Mouse (Mus musculus) heart, embryonic 10.5 days (tissue): ENCODE data around the gene Ccdc85c. TPM values are rescaled to one million over a fixed set of nuclear protein-coding genes. Genes with fewer than 3 reads are reported as not detected.

Experiments used
- DNase-seq: peaks from one replicate; pipeline ENCODE4 v3.0.0-alpha.2; 2017; ENCODE audit warnings: low spot score
- H3K27ac ChIP-seq: fragments of 300-500 bp; sonication (generic); 2 replicates; pipeline ENCODE4 v1.5.1; 2016; ENCODE audit warnings: mild to moderate bottlenecking
- H3K27me3 ChIP-seq: fragments of 300-500 bp; sonication (generic); 2 replicates; pipeline ENCODE4 v1.6.1; 2016; ENCODE audit warnings: mild to moderate bottlenecking; ENCODE audit not compliant: poor library complexity, insufficient read depth, severe bottlenecking
- H3K36me3 ChIP-seq: fragments of 300-500 bp; sonication (generic); 2 replicates; pipeline ENCODE4 v1.6.1; 2016; ENCODE audit warnings: mild to moderate bottlenecking, moderate library complexity
- H3K4me1 ChIP-seq: fragments of 300-500 bp; sonication (generic); 2 replicates; pipeline ENCODE4 v1.6.1; 2016; ENCODE audit warnings: mild to moderate bottlenecking
- H3K4me3 ChIP-seq: fragments of 300-500 bp; sonication (generic); 2 replicates; pipeline ENCODE4 v1.5.1; 2016; ENCODE audit warnings: mild to moderate bottlenecking, moderate library complexity
- H3K9me3 ChIP-seq: fragments of 300-500 bp; sonication (generic); 2 replicates; pipeline ENCODE4 v1.6.1; 2016; ENCODE audit warnings: mild to moderate bottlenecking, moderate library complexity
- WGBS: fragments of 180-500 bp; shearing (Covaris S2); methylation state at CpG from one replicate; pipeline ENCODE4 v1.1.7; 2016; 5-methylcytosine and 5-hydroxymethylcytosine counted together
- polyA plus RNA-seq: library from polyadenylated mRNA; unstranded; fragments of >200 nt; fragmentation: Nextera tagmentation; extraction: Ambion mirVana; gene quantifications from 2 replicates; pipeline ENCODE4 v1.2.1, GENCODE M21; 2016

The Ccdc85c gene
- polyA plus RNA-seq, 1 experiment from 2014 or later = 5.7 TPM

DNA sequence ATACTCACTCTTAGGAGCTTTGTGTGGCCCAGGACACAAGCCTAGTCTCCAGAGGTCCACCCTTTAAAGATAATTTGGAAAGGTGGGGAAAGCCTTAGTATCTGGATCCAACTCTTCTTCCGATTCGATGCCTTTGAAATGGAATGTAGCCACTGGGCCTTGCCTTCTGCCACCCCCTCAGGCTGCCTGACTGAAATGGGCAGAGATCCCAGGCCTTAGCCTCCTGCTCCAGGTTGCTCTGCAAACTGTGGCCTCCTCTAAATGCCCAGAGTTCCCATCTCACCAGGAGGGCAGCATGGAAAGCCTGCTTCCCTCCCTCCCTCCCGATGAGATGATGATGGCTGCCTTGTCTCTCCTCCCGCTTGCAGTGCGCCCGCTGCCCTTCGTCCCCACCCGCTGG is 11.8 kb upstream of the Ccdc85c start:
- 90% methylated on average over 8 of the region's 8 CpGs for WGBS
- H3K4me3 ChIP-seq = no peak overlapping the region
- no peak for DNase-seq
- H3K27me3 ChIP-seq = 0 out of 2 replicates have a peak, but pooled peaks cover 10% of the 10 kb centered on the region
- H3K4me1 ChIP-seq = peaks cover 22% of the 10 kb centered on the region
- H3K9me3 ChIP-seq = no peaks in the 10 kb centered on the region
- no peak overlapping the region for H3K27ac ChIP-seq
- H3K36me3 ChIP-seq = no peaks in the 10 kb centered on the region

DNA sequence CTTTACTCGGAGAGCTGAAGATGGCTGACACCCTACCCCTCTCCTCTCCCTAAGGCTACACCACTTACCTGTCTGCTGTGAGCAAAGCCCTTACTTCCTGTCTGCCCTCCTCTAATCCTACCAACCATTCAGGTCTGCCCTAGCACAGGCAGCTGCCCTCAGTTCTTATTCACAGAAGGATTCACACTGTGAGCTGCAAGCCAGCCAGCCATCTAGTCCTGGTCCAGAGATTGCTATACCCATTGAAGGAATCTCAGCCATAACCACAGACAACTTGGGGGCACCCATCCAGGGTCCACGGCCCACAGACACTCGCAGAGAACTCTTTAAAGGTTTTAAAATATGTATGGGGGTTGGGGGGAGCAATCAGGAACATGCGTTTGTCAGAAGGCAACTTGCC is 11.2 kb upstream of the Ccdc85c start:
- Histone ChIP-seq H3K27ac (no peak overlapping the region), H3K4me3 (no peak overlapping the region), H3K9me3 (no peaks in the 10 kb centered on the region), H3K4me1 (peaks cover 21% of the 10 kb centered on the region), H3K27me3 (0 out of 2 replicates have a peak, but pooled peaks cover 5% of the 10 kb centered on the region), H3K36me3 (no peaks in the 10 kb centered on the region)
- no peak for DNase-seq
- 82% methylated on average over 4 of the region's 4 CpGs for WGBS

DNA sequence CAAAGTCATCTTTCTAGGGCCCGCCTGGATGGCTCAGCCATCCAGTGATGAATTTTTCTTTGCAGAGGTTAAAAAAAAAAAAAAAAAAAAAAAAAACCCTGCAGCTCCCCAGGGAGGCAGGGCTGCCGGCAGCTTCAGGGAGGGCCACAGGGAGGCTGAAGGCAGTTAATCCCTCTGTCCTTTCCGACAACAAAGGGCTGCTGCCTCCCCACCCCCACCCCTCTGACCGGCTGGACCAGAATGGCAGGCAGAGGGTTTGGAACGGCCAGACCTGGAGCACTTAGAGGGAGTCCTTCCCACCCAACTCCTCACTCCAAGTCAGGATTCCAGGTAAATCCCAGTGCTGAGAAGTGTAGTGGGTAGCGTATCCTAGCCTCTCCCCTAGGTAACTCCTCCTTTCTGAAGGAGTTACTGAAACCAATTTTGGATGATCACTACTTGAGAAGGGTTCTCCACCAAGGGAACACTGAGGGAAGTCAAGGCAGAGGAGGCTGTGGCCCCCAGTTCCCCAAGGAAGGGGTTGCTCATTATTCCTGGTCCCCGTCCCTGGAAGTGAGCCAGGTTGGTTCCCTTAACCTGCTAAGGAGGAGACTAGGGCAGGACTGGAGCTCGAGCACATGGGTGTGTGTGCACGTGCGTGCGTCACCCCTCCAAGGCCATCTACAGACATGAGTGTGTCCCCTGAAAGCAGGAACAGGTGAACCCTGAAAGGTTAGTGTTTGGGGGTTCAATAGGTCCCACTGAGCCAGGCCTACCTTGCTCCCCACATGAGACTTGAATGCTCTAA is 10.2 kb upstream of the Ccdc85c start:
- H3K27ac ChIP-seq = peak overlapping the region; percentile 77
- H3K4me1 ChIP-seq = peaks cover 21% of the 10 kb centered on the region
- 32% methylated on average over 11 of the region's 11 CpGs for WGBS
- peak overlapping the region; percentile 29; the same call in 1 of the 2 replicates for H3K4me3 ChIP-seq
- H3K9me3 ChIP-seq = no peaks in the 10 kb centered on the region
- DNase-seq = peak; percentile 73
- 0 out of 2 replicates have a peak, but pooled peaks cover 5% of the 10 kb centered on the region for H3K27me3 ChIP-seq
- no peaks in the 10 kb centered on the region for H3K36me3 ChIP-seq

DNA sequence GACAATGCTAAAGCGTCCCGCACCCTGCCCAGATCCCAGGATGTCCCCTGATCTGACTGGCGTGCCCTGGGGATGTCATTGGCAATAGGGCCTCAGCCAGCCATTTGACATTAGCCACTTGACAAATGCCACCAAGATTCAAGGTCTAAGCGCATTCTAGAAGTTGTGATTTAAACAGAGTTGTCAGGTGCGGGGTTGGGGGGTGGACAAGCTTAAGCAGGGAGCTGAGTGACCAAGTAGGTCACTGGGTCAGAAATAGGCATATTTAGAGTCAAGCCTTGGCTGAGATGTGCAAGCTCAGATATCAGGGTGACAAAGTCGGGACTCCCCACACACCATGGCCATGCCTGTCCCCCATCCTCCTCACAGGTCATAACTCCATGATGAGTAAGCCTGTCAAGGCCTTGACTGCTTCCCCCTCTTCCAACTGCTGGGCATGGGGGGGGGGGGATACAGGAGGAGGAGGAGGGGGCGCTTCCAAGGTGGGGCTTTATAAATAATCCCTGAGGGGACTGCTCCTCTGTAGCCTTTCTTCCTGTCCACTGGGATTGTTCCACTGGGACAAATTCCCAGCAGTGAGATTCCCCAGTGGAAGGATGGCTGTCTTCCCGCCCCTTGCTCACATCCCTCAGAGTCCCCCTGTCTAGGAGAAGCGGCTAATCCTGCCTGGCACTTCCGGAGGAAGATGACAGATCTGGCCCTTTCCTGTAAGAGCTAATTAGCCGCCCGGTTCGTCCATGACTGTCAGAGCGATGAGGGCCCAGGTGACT is 9.4 kb upstream of the Ccdc85c start:
- no peaks in the 10 kb centered on the region for H3K36me3 ChIP-seq
- H3K9me3 ChIP-seq = no peaks in the 10 kb centered on the region
- no peak for DNase-seq
- peak overlapping the region; percentile 62; the same call in 1 of the 2 replicates for H3K27ac ChIP-seq
- peaks cover 21% of the 10 kb centered on the region for H3K4me1 ChIP-seq
- H3K4me3 ChIP-seq = no peak overlapping the region; the same call in 1 of the 2 replicates
- 29% methylated on average over 14 of the region's 14 CpGs for WGBS
- H3K27me3 ChIP-seq = 0 out of 2 replicates have a peak, but pooled peaks cover 5% of the 10 kb centered on the region

DNA sequence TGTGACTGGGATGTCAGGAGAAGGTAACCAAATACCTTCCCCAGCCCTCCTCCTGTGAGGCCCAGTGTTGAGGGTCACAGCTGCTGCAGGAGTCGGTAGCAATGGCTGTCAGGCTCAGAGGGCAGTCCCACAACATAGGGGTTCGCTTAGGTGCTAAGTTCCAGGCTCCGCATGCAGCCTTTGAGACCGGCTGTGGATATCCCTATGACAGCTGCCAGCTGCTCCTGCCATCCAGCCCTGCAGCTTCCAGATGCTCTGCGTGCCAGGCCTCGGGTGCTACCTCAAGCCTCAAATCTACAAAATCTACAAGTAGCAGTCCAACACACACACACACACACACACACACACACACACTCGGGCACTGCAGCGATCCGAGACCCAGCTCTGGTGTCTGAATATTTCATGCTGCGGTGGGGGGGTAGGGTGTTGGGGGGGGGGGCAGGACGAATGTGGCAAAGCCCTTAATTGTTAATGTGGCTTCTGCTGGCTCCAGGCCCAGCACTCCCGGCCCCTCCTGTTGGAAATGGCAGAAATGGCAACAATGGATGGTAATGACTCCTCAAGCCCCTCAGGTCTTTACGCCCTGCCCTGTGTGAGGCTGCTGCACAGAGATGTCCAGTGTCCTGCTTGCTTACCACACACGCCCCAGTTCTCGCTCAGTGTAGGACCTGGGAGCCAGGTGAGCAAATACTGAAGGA is 3.1 kb upstream of the Ccdc85c start:
- Histone ChIP-seq H3K4me1 (peaks cover 53% of the 10 kb centered on the region), H3K36me3 (no peaks in the 10 kb centered on the region), H3K9me3 (no peaks in the 10 kb centered on the region), H3K4me3 (no peak overlapping the region; the same call in 1 of the 2 replicates), H3K27ac (no peak overlapping the region), H3K27me3 (peaks cover 13% of the 10 kb centered on the region)
- no peak for DNase-seq
- WGBS = 42% methylated on average over 15 of the region's 15 CpGs

DNA sequence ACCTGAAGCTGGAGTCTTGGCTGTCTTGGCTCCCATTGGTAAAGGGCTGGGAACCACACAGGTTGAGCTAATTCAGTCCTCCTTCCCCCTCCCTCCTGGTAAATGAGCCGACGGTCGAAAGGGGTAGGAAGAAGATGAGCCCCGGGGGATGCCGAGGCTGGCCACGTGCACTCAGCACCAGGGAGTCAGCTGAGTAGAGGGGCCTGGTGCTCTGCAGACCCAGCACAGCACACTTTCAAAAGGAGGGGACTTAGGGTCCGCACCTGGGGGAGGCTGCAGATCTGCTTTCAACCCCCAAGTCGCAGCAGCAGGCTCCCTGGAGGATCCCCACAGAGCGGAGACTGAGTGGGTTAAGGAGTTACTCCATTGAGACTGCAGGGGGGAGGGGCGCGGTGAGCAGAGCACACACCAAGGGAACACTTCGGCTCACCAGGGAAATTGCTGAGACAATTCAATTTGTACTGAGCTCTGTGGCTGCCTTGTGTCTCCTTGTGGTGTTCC is 2.2 kb upstream of the Ccdc85c start:
- Histone ChIP-seq H3K27me3 (peaks cover 13% of the 10 kb centered on the region), H3K9me3 (no peaks in the 10 kb centered on the region), H3K4me3 (peak overlapping the region; percentile 45), H3K4me1 (peaks cover 62% of the 10 kb centered on the region), H3K27ac (peak overlapping the region; percentile 62), H3K36me3 (no peaks in the 10 kb centered on the region)
- WGBS = 4% methylated on average over 11 of the region's 12 CpGs
- DNase-seq = no peak

DNA sequence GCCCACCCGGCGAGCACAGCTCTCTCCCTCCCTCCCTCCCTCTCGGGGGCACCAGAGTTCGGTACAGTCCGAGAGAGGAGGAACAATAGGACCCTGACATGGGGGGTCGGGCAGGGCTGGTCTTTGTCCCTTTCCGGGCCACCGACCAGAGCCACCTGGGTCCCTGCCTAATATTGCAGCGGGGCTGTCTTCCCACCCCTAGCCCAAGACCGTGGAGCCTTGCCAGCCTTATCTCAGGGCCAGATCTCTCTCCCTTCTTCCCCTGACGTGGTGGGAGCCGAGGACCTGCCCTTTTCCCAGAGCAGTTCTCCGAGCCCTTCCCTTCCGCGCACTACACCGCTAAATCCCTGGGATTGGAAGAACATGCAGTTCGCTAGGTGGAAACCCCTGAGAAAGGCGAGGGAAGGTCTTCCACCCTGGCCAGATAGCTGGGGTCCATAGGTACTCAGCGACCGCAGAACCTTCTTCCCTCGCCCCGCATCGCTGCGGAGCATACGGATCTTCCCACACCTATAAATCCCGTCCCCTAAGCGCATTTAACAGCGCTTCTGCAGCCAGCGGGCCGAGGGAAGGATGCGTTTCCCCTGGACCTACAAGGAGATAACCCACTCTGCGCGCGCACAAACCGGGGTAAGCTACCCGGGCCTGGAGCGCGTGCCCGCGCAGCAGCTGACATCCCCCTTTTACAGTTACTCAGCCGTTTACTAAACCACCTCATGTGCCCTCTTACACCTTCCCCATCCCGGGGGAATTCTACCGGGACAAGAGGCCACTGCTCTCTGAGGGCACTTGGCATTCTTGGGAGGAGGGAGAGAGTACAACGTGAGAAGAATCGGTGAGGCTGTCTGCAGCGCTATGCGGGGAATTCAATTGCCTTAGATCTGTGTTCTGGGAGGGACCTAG is 946 bp upstream of the Ccdc85c start:
- H3K4me3 ChIP-seq = peak overlapping the region; percentile 86
- peaks cover 75% of the 10 kb centered on the region for H3K4me1 ChIP-seq
- peak; percentile 87 for DNase-seq
- H3K27ac ChIP-seq = peak overlapping the region; percentile 93
- no peaks in the 10 kb centered on the region for H3K36me3 ChIP-seq
- under 1% methylated on average over 47 of the region's 47 CpGs for WGBS
- H3K27me3 ChIP-seq = peaks cover 13% of the 10 kb centered on the region
- no peaks in the 10 kb centered on the region for H3K9me3 ChIP-seq

DNA sequence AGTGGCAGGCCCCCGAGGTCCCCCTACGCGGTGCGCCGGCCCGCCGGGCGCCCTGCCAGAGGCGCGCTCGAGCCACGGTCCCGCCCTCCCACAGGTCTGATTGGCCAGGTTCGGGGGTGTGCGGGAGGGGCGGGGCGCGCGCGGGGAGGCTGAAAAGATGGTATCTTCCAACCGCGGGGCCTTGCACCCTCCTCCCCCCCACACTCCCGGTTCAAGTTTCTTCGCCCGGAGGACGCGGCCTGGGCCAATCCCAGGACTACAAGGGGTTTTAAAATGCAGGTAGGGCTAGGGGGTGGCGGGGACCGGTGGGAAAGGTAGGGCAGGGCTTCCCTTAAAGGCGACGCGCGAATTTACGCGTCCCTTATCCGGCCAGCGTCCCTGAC is 274 bp upstream of the Ccdc85c start:
- H3K36me3 ChIP-seq = no peaks in the 10 kb centered on the region
- peak; percentile 99 for DNase-seq
- WGBS = under 1% methylated on average over 34 of the region's 37 CpGs
- H3K27ac ChIP-seq = peak overlapping the region; percentile 93
- peaks cover 81% of the 10 kb centered on the region for H3K4me1 ChIP-seq
- peaks cover 13% of the 10 kb centered on the region for H3K27me3 ChIP-seq
- H3K4me3 ChIP-seq = peak overlapping the region; percentile 86
- no peaks in the 10 kb centered on the region for H3K9me3 ChIP-seq

DNA sequence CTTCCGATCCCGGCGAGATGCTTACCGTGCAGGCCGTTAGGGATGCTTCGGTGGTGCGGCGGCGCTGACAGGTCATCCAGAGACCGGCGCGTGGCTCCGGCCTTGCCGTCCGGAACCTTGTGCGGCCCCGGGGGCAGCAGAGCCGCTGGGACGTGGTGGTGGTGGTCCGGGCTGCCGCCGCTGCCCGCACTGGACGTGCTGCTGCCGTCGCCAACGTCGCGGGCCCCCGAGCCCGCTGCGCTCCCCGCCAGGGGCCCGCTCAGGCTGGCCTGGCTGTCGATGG is 971 bp downstream of the Ccdc85c start:
- Histone ChIP-seq H3K4me1 (peaks cover 94% of the 10 kb centered on the region), H3K36me3 (no peaks in the 10 kb centered on the region), H3K9me3 (no peaks in the 10 kb centered on the region), H3K27ac (peak overlapping the region; percentile 93), H3K27me3 (peaks cover 12% of the 10 kb centered on the region), H3K4me3 (peak overlapping the region; percentile 86)
- WGBS = 2% methylated on average over 35 of the region's 35 CpGs
- no peak for DNase-seq

DNA sequence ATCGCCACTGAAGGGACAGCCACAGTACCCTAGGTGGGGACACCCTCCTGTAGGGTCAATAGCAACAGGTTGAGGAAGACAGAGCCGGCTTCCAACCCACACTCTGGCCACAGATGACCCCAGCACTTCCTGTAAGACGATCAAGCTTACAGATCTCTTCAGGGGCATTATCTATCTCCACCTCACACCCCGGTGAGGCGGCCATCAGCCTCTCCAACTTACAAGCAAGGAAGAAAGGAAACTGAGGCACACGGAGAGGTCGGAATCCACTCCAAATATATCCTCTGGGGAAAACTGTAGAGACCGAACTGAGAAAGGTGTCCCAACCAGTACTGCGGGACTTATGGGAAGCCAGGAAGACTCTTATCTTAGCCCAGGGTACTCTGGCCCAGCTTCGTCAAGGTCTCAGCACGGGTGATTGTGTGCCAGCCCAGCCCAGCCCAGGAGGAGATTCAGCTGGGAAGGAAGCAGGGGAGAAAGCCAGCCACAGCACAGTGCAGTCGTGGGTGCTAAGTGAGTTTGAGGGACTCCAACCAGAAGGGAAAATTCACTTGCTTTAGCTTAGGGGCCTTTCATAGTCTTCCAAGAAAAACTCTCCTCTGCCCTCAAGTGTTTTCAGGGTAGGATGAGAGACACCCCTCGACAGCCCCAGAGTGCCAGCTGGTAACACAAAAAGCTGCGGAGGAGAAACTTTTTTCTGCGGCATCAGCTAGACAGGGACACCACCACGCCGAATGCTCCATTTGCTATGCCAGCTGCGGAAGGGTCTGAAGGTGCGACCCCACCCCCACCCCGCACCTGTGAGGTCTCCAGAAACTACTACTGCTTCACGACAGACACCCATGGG is 1.5 kb downstream of the Ccdc85c start:
- DNase-seq = no peak
- peak overlapping the region; percentile 86 for H3K4me3 ChIP-seq
- peaks cover 98% of the 10 kb centered on the region for H3K4me1 ChIP-seq
- H3K36me3 ChIP-seq = no peaks in the 10 kb centered on the region
- H3K27ac ChIP-seq = peak overlapping the region; percentile 93
- WGBS = 4% methylated on average over 21 of the region's 21 CpGs
- H3K9me3 ChIP-seq = no peaks in the 10 kb centered on the region
- peaks cover 9% of the 10 kb centered on the region for H3K27me3 ChIP-seq

DNA sequence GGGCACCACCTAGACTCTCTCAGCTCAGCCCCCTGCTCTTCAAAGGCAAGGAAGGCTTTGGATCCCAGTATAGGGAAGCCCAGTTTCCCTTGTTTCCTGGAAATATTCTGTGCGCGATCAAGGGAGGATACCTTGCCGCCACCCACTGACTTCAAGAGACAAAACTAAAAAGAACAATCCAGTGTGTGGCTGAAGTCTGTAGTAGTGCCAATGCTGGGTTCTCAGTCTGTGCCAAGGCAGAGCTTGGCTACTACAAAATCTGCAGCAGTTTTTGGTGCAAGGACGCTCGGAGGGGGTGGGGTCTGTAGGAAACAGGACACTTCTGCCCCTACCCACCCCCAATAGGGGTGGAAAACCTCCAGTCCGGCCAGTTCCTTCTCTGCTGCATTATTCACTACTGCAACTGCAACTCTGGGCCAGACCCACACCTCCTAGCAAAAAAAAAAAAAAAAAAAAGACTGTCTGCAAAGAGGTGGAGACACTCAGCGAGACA is 3.0 kb downstream of the Ccdc85c start:
- no peak for DNase-seq
- H3K9me3 ChIP-seq = no peaks in the 10 kb centered on the region
- no peaks in the 10 kb centered on the region for H3K36me3 ChIP-seq
- peak overlapping the region; percentile 25; the same call in 1 of the 2 replicates for H3K27ac ChIP-seq
- H3K27me3 ChIP-seq = peaks cover under 1% of the 10 kb centered on the region; the same call in 1 of the 2 replicates
- peaks cover 95% of the 10 kb centered on the region for H3K4me1 ChIP-seq
- WGBS = 52% methylated on average over 7 of the region's 7 CpGs
- H3K4me3 ChIP-seq = peak overlapping the region; percentile 86
